In genomic region chr2:135156055-135156454, GRCm38 (mm10) we compare ENCODE assay signal across 24 mouse cellular contexts.
"Had no signal": no experiment of that assay in that cellular context is flagged by ENCODE, and none has a peak within 500 bp of the region (broad histone marks: within the 10 kb centered on the region; RNA-seq: fewer than 3 reads in every experiment).

No protein-coding gene starts in this region.

- H3K27me3 ChIP-seq: kidney, embryonic 15.5 days; limb, embryonic 12.5 days; limb, embryonic 15.5 days; neural tube, embryonic 12.5 days; neural tube, embryonic 15.5 days had no signal

- H3K4me2 ChIP-seq: kidney, embryonic 15.5 days; limb, embryonic 12.5 days; limb, embryonic 15.5 days; liver, embryonic 11.5 days; lung, embryonic 14.5 days; midbrain, embryonic 11.5 days; neural tube, embryonic 12.5 days; neural tube, embryonic 15.5 days had no signal

- H3K9ac ChIP-seq: kidney, embryonic 15.5 days; limb, embryonic 12.5 days; limb, embryonic 15.5 days; liver, embryonic 14.5 days; liver, postnatal 0 days; lung, embryonic 14.5 days; neural tube, embryonic 12.5 days; neural tube, embryonic 15.5 days had no signal

- ATAC-seq: liver, postnatal 0 days; lung, postnatal 0 days had no signal

- DNase-seq: kidney, adult 11 months; kidney, adult 8-10 months; kidney, postnatal 10 days; kidney, postnatal 36 days; left cerebral cortex, postnatal 4 days; liver, postnatal 0 days; lung, embryonic 14.5 days; midbrain, embryonic 14.5 days; right cerebral cortex, adult 18-20 months; right cerebral cortex, postnatal 14 days; right cerebral cortex, postnatal 4 days; thymus, adult 18-20 months; thymus, postnatal 36 days had no signal

- H3K36me3 ChIP-seq: kidney, embryonic 15.5 days; limb, embryonic 12.5 days; limb, embryonic 15.5 days; neural tube, embryonic 12.5 days; neural tube, embryonic 15.5 days had no signal

- H3K4me1 ChIP-seq: limb, embryonic 12.5 days; limb, embryonic 15.5 days; neural tube, embryonic 12.5 days had no signal

- H3K4me3 ChIP-seq: kidney, embryonic 15.5 days; limb, embryonic 12.5 days; limb, embryonic 15.5 days; neural tube, embryonic 12.5 days; neural tube, embryonic 15.5 days had no signal

- H3K27ac ChIP-seq: kidney, embryonic 15.5 days; limb, embryonic 12.5 days; limb, embryonic 15.5 days; liver, embryonic 14.5 days; macrophage; neural tube, embryonic 12.5 days; neural tube, embryonic 15.5 days; stomach, postnatal 0 days had no signal

- H3K9me3 ChIP-seq: kidney, embryonic 15.5 days; limb, embryonic 12.5 days; limb, embryonic 15.5 days; neural tube, embryonic 12.5 days; neural tube, embryonic 15.5 days had no signal
